Mouse (Mus musculus) embryonic facial prominence, embryonic 10.5 days (tissue): ENCODE measurements around the gene Ttc7. TPM values are rescaled to one million over a fixed set of nuclear protein-coding genes. Genes with fewer than 3 reads are reported as not detected.

Source experiments
- DNase-seq: peaks from one replicate; pipeline ENCODE4 v3.0.0-alpha.2; 2017; ENCODE audit warnings: low spot score
- H3K27ac ChIP-seq: fragments of 300-500 bp; sonication (generic); replicated peaks from 2 replicates; pipeline ENCODE4 v1.5.1; 2016; ENCODE audit warnings: mild to moderate bottlenecking
- H3K27me3 ChIP-seq: fragments of 300-500 bp; sonication (generic); replicated peaks from 2 replicates; pipeline ENCODE4 v1.6.1; 2016; ENCODE audit warnings: low read depth, mild to moderate bottlenecking; ENCODE audit not compliant: poor library complexity, severe bottlenecking
- H3K36me3 ChIP-seq: fragments of 300-500 bp; sonication (generic); replicated peaks from 2 replicates; pipeline ENCODE4 v1.6.1; 2016; ENCODE audit warnings: mild to moderate bottlenecking, moderate library complexity
- H3K4me1 ChIP-seq: fragments of 300-500 bp; sonication (generic); 2 replicates; pipeline ENCODE4 v1.6.1; 2016
- H3K4me3 ChIP-seq: fragments of 300-500 bp; sonication (generic); 2 replicates; pipeline ENCODE4 v1.5.1; 2016; ENCODE audit warnings: mild to moderate bottlenecking, moderate library complexity
- H3K9me3 ChIP-seq: fragments of 300-500 bp; sonication (generic); 2 replicates; pipeline ENCODE4 v1.6.1; 2016; ENCODE audit warnings: mild to moderate bottlenecking
- WGBS: fragments of 180-500 bp; shearing (Covaris S2); methylation state at CpG from one replicate; pipeline ENCODE4 v1.1.7; 2016; 5-methylcytosine and 5-hydroxymethylcytosine counted together
- polyA plus RNA-seq: library from polyadenylated mRNA; unstranded; fragments of >200 nt; fragmentation: Nextera tagmentation; extraction: Ambion mirVana; gene quantifications from 2 replicates; pipeline ENCODE4 v1.2.1, GENCODE M21; 2016

Ttc7 gene
- polyA plus RNA-seq, 1 experiment from 2014 or later: 3.6 TPM

DNA sequence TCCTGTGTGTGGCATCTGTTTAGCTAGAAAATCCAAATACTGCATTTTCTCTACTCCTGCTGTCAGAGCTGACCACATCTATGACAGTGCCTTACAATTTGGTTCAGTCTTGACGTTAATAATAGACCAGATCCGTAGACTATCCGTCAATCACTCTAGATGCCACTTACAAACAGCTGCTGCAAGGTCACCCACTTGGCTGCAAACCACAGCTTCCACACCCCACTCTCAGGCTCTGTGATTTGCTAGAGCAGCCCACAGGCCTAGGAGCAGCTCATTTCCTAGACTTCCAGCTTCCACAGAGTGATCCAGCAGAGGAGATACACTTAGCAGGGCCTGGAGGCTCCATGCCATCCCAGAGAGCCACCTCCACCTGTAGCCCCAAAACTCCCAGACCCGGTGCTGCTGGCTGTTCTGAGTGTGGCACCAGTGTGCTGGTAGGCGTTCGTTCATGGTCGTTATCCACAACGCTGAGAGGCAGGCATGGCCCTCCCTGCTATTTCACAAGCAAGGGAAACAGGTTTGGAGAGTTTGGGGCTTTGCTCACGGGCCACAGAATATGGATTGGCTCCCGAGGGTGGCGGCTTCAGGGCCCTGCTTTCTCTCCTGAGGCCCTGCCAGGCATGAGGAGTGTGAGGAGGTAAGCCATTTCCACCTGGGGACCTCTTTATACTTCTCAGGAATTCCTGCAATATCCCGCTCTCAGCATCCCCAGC is 26.5 kb downstream of the Ttc7 start:
- Histone ChIP-seq H3K27me3 (peaks cover 14% of the 10 kb centered on the region), H3K4me1 (peaks cover 21% of the 10 kb centered on the region), H3K36me3 (no peaks in the 10 kb centered on the region), H3K27ac (no peak overlapping the region), H3K4me3 (no peak overlapping the region), H3K9me3 (no peaks in the 10 kb centered on the region)
- no peak for DNase-seq
- WGBS: 77% methylated on average over 12 of the region's 12 CpGs

- WGBS: 86% methylated on average over 7 of the region's 7 CpGs
Measured at GRCm38 (mm10) chr17:87310497-87310896, 27.8 kb downstream of the Ttc7 start.

DNA sequence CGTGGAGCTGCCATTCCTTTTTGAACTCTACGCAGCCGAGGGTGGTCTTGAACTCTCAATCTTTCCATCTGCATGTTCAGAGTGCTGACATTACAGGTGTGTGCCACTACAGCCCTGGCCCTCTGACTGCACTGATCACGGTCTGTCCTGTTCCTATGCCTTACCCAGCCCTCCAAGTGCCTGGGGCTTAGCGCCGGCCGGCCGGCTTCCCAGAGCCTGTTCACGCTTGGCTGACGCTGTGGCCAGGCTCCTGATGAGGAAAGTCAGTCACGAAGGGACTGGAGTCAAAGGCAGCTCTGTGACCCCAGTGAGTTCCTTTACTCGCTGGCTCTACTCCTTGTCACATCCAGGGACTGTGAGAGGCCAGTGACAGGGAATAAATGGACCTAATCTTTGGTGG is 29.7 kb downstream of the Ttc7 start:
- H3K27ac ChIP-seq: no peak overlapping the region
- no peaks in the 10 kb centered on the region for H3K36me3 ChIP-seq
- H3K4me1 ChIP-seq: peaks cover 44% of the 10 kb centered on the region
- H3K4me3 ChIP-seq: no peak overlapping the region
- 26% methylated on average over 12 of the region's 12 CpGs for WGBS
- H3K9me3 ChIP-seq: no peaks in the 10 kb centered on the region
- DNase-seq: peak; percentile 43
- peaks cover 26% of the 10 kb centered on the region for H3K27me3 ChIP-seq

More at GRCm38 (mm10) chr17:87310497-87310896, 27.8 kb downstream of the Ttc7 start:
- H3K9me3 ChIP-seq: no peaks in the 10 kb centered on the region
- peaks cover 17% of the 10 kb centered on the region for H3K27me3 ChIP-seq
- H3K27ac ChIP-seq: no peak overlapping the region
- no peak for DNase-seq
- peaks cover 33% of the 10 kb centered on the region for H3K4me1 ChIP-seq
- no peaks in the 10 kb centered on the region for H3K36me3 ChIP-seq
- no peak overlapping the region for H3K4me3 ChIP-seq

- Histone ChIP-seq H3K4me1 (peaks cover 52% of the 10 kb centered on the region), H3K4me3 (no peak overlapping the region), H3K9me3 (no peaks in the 10 kb centered on the region), H3K36me3 (no peaks in the 10 kb centered on the region), H3K27ac (no peak overlapping the region), H3K27me3 (peaks cover 31% of the 10 kb centered on the region)
- DNase-seq: no peak
- 54% methylated on average over 18 of the region's 18 CpGs for WGBS
Measured at GRCm38 (mm10) chr17:87312924-87313870, 30.5 kb downstream of the Ttc7 start.

- H3K27ac ChIP-seq: no peak overlapping the region
- no peak for DNase-seq
- no peaks in the 10 kb centered on the region for H3K36me3 ChIP-seq
- no peak overlapping the region for H3K4me3 ChIP-seq
- no peaks in the 10 kb centered on the region for H3K9me3 ChIP-seq
- peaks cover 52% of the 10 kb centered on the region for H3K4me1 ChIP-seq
- peaks cover 32% of the 10 kb centered on the region for H3K27me3 ChIP-seq
- 76% methylated on average over 8 of the region's 8 CpGs for WGBS
Measured at GRCm38 (mm10) chr17:87314121-87314520, 31.4 kb downstream of the Ttc7 start.

DNA sequence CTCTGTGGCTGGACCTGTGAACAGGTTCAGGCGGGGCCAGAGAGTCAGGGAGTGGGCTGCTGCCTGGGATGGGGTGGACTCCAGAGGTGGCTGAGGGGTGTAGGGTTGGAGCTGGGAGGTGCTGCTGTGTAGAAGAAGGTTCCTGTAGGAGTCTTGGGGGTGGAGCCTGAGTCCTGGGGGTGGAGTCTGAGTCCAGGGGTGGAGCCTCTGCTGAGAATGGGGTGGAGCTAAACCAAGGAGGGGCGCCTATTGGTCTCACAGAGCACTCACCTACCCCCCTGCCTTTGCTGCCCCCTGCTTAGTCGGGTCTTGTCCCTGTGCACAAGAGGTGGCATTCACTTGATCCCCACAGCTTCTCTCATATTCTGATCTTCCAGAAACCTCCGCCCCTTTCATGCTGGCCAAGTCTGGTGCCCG is 31.9 kb downstream of the Ttc7 start:
- 58% methylated on average over 5 of the region's 5 CpGs for WGBS
- Histone ChIP-seq H3K36me3 (no peaks in the 10 kb centered on the region), H3K27ac (no peak overlapping the region), H3K4me3 (no peak overlapping the region), H3K4me1 (peaks cover 52% of the 10 kb centered on the region), H3K27me3 (peaks cover 32% of the 10 kb centered on the region), H3K9me3 (no peaks in the 10 kb centered on the region)
- DNase-seq: no peak

DNA sequence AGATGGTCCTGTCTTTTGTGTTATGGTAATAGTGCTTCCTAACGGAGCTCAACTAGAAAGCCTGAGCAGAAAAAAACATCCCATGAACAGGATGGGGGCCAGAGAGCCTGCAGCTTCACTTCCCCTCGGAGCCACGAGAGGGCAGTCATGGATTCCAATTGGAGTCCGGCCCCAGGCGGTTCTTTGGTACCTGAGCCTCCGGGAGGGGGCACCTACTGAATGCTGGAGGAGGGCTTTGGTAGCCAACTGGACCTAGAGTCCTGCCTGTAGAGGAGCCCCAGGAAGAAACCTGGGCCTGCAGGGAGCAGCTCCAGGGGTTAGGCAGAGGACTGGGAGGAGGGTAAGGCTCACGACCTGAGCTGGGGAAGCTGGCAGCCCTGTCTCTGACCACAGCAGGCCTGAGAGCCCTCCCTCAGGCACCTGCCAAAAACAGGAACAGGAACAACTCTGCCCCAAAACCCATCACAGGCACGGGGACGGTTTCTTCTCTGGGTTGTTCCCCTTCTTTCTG is 32.4 kb downstream of the Ttc7 start:
- H3K27me3 ChIP-seq: peaks cover 32% of the 10 kb centered on the region

GRCm38 (mm10) chr17:87315891-87316763 is 33.4 kb downstream of the Ttc7 start:
- Histone ChIP-seq H3K36me3 (no peaks in the 10 kb centered on the region), H3K4me1 (peaks cover 52% of the 10 kb centered on the region)

More for the DNA sequence above, 32.4 kb downstream of the Ttc7 start:
- 7% methylated on average over 9 of the region's 9 CpGs for WGBS
- Histone ChIP-seq H3K4me3 (no peak overlapping the region), H3K27ac (peak overlapping the region; percentile 67), H3K9me3 (no peaks in the 10 kb centered on the region), H3K4me1 (peaks cover 52% of the 10 kb centered on the region), H3K36me3 (no peaks in the 10 kb centered on the region)
- DNase-seq: peak; percentile 90

GRCm38 (mm10) chr17:87317271-87317670 is 34.6 kb downstream of the Ttc7 start:
- 22% methylated on average over 6 of the region's 6 CpGs for WGBS
- no peak for DNase-seq

More at GRCm38 (mm10) chr17:87315891-87316763, 33.4 kb downstream of the Ttc7 start:
- DNase-seq: no peak
- WGBS: 82% methylated on average over 23 of the region's 23 CpGs
- Histone ChIP-seq H3K9me3 (no peaks in the 10 kb centered on the region), H3K27me3 (peaks cover 32% of the 10 kb centered on the region), H3K4me3 (no peak overlapping the region), H3K27ac (no peak overlapping the region)

DNA sequence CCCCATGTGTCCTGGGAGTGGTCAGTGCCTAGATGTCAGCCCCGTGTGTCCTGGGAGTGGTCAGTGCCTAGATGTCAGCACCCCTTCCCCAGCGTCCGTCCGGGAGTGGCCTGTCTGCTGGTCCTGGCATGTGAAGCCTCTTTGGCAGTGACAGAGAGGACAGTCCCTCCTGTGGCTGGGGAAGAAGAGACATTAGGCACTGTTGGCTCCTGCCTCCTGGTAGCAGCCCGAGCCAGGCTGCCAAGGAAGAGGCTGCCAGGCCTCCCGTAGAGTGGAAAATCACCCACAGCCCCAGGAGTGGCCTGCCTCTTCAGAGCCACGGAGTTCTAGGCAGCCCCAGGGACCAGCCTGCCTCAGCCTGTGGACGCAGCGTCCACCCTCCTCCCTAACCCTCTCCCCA is 35.3 kb downstream of the Ttc7 start:
- Histone ChIP-seq H3K27me3 (peaks cover 22% of the 10 kb centered on the region; the same call in 1 of the 2 replicates), H3K4me3 (no peak overlapping the region), H3K36me3 (0 out of 2 replicates have a peak, but pooled peaks cover 4% of the 10 kb centered on the region), H3K9me3 (peaks cover 8% of the 10 kb centered on the region), H3K27ac (no peak overlapping the region), H3K4me1 (peaks cover 43% of the 10 kb centered on the region)
- DNase-seq: no peak
- WGBS: 60% methylated on average over 9 of the region's 9 CpGs

More at GRCm38 (mm10) chr17:87317271-87317670, 34.6 kb downstream of the Ttc7 start:
- Histone ChIP-seq H3K4me1 (peaks cover 50% of the 10 kb centered on the region), H3K27ac (no peak overlapping the region), H3K27me3 (peaks cover 29% of the 10 kb centered on the region), H3K36me3 (0 out of 2 replicates have a peak, but pooled peaks cover under 1% of the 10 kb centered on the region), H3K9me3 (peaks cover 7% of the 10 kb centered on the region), H3K4me3 (no peak overlapping the region)

- H3K36me3 ChIP-seq: 0 out of 2 replicates have a peak, but pooled peaks cover 4% of the 10 kb centered on the region
- WGBS: 92% methylated on average over 1 of the region's 1 CpGs
- DNase-seq: no peak
- H3K4me3 ChIP-seq: no peak overlapping the region
- H3K4me1 ChIP-seq: peaks cover 32% of the 10 kb centered on the region
- H3K27ac ChIP-seq: no peak overlapping the region
- H3K27me3 ChIP-seq: peaks cover 11% of the 10 kb centered on the region; the same call in 1 of the 2 replicates
- peaks cover 8% of the 10 kb centered on the region for H3K9me3 ChIP-seq
Measured at GRCm38 (mm10) chr17:87321673-87322072, 39.0 kb downstream of the Ttc7 start.
